17 mouse cellular contexts compared by ENCODE assay signal in genomic region chr19:50105842-50106585, GRCm38 (mm10).
"Had no signal": no experiment of that assay in that cellular context is flagged by ENCODE, and none has a peak within 500 bp of the region (broad histone marks: within the 10 kb centered on the region; RNA-seq: fewer than 3 reads in every experiment).

No protein-coding gene starts in this region.

- H3K4me2 ChIP-seq: kidney, embryonic 15.5 days; liver, embryonic 13.5 days; midbrain, embryonic 11.5 days; midbrain, embryonic 15.5 days; stomach, embryonic 15.5 days had no signal

- H3K9me3 ChIP-seq: kidney, embryonic 15.5 days; liver, embryonic 13.5 days; midbrain, embryonic 15.5 days; stomach, embryonic 15.5 days had no signal

- DNase-seq: kidney, adult 11 months; kidney, adult 8-10 months; kidney, postnatal 14 days; layer of hippocampus, adult 9-11 months; liver, embryonic 13.5 days; lung, adult 2 months; lung, postnatal 14 days; lung, postnatal 4 days; right cerebral cortex, postnatal 25 days; spleen, adult 18-20 months; thymus, postnatal 36 days had no signal

- H3K9ac ChIP-seq: kidney, embryonic 15.5 days; liver, embryonic 13.5 days; midbrain, embryonic 15.5 days; stomach, embryonic 15.5 days had no signal

- H3K4me1 ChIP-seq: kidney, embryonic 15.5 days; liver, embryonic 13.5 days; midbrain, embryonic 15.5 days; stomach, embryonic 15.5 days had no signal

- H3K4me3 ChIP-seq: kidney, embryonic 15.5 days; layer of hippocampus, adult 2 months; liver, embryonic 13.5 days; midbrain, embryonic 15.5 days; myocyte; stomach, embryonic 15.5 days had no signal

- H3K36me3 ChIP-seq: kidney, embryonic 15.5 days; liver, embryonic 13.5 days; midbrain, embryonic 15.5 days; stomach, embryonic 15.5 days had no signal

- ATAC-seq: midbrain, embryonic 15.5 days had no signal

- H3K27ac ChIP-seq: kidney, embryonic 15.5 days; layer of hippocampus, adult 2 months; liver, embryonic 13.5 days; midbrain, embryonic 15.5 days; stomach, embryonic 15.5 days had no signal

- H3K27me3 ChIP-seq: kidney, embryonic 15.5 days; liver, embryonic 13.5 days; midbrain, embryonic 15.5 days; stomach, embryonic 15.5 days had no signal
